In genomic region chr13:56755871-56756270, GRCm38 (mm10) we compare ENCODE assay signal across 10 mouse cellular contexts. TPM values are rescaled to one million over a fixed set of nuclear protein-coding genes. Genes with fewer than 3 reads are reported as not detected.
DNase-seq lines count a peak whose midpoint lies in the region; ATAC-seq and TF ChIP-seq lines count a peak whose summit lies in the region.
"Had no signal": no experiment of that assay in that cellular context is flagged by ENCODE, and none has a peak within 500 bp of the region (broad histone marks: within the 10 kb centered on the region; RNA-seq: fewer than 3 reads in every experiment).

No protein-coding gene starts in this region.

- no peak overlapping the region for H3K27ac ChIP-seq in kidney, embryonic 14.5 days (ENCODE audit: low read depth, low read length)
- H3K27ac ChIP-seq in stomach, postnatal 0 days (replicated peaks) = peak overlapping the region; percentile 49; the same call in 1 of the 2 replicates
- no peak overlapping the region for H3K27ac ChIP-seq in midbrain, embryonic 15.5 days

- peaks cover 11% of the 10 kb centered on the region; the same call in 1 of the 2 replicates for H3K4me1 ChIP-seq in kidney, embryonic 14.5 days (ENCODE audit: control insufficient read depth, insufficient read depth, low read length)
- H3K4me1 ChIP-seq in stomach, postnatal 0 days (replicated peaks; ENCODE audit: control insufficient read depth, insufficient read depth) = peaks cover 4% of the 10 kb centered on the region; the same call in 1 of the 2 replicates
- peaks cover 21% of the 10 kb centered on the region for H3K4me1 ChIP-seq in midbrain, embryonic 15.5 days

- 60% methylated on average over 6 of the region's 6 CpGs for WGBS in kidney, embryonic 14.5 days
- WGBS in stomach, postnatal 0 days = 53% methylated on average over 6 of the region's 6 CpGs
- 62% methylated on average over 6 of the region's 6 CpGs for WGBS in midbrain, embryonic 15.5 days

- peaks cover 35% of the 10 kb centered on the region for H3K27me3 ChIP-seq in kidney, embryonic 14.5 days (ENCODE audit: control insufficient read depth, insufficient read depth, low read length)
- H3K27me3 ChIP-seq in stomach, postnatal 0 days (ENCODE audit: control insufficient read depth, insufficient read depth, low read length) = peaks cover 5% of the 10 kb centered on the region; the same call in 1 of the 2 replicates
- H3K27me3 ChIP-seq in midbrain, embryonic 15.5 days (replicated peaks) = peaks cover 24% of the 10 kb centered on the region

- DNase-seq in kidney, adult 18-20 months = peak; percentile 23
- DNase-seq in adipocyte (ENCODE audit: low spot score) = peak; percentile 49
- DNase-seq in kidney, postnatal 25 days = peak; percentile 47 to 66
- peak; percentile 92 for DNase-seq in stomach, postnatal 0 days (ENCODE audit: low spot score)
- DNase-seq in urinary bladder, adult 2 months (ENCODE audit: low spot score) = no peak
- no peak for DNase-seq in cerebellum, adult 11 months

- H3K9ac ChIP-seq in kidney, embryonic 14.5 days (ENCODE audit: low read depth, low read length) = no peak overlapping the region
- H3K9ac ChIP-seq in stomach, postnatal 0 days (ENCODE audit: low read length) = no peak overlapping the region
- H3K9ac ChIP-seq in midbrain, embryonic 15.5 days = no peak overlapping the region

- no peak overlapping the region for H3K4me3 ChIP-seq in kidney, embryonic 14.5 days (ENCODE audit: low read length)
- no peak overlapping the region for H3K4me3 ChIP-seq in stomach, postnatal 0 days (ENCODE audit: low read depth, low read length)
- H3K4me3 ChIP-seq in midbrain, embryonic 15.5 days = no peak overlapping the region

- no peaks in the 10 kb centered on the region for H3K36me3 ChIP-seq in kidney, embryonic 14.5 days (ENCODE audit: control insufficient read depth, insufficient read depth, low read length)
- H3K36me3 ChIP-seq in stomach, postnatal 0 days (ENCODE audit: control insufficient read depth, insufficient read depth, low read length) = no peaks in the 10 kb centered on the region
- H3K36me3 ChIP-seq in midbrain, embryonic 15.5 days (replicated peaks) = no peaks in the 10 kb centered on the region

- no peak overlapping the region for H3K4me2 ChIP-seq in kidney, embryonic 14.5 days (replicated peaks; ENCODE audit: low read depth, low read length)
- H3K4me2 ChIP-seq in stomach, postnatal 0 days (replicated peaks; ENCODE audit: low read depth) = no peak overlapping the region
- H3K4me2 ChIP-seq in midbrain, embryonic 15.5 days = no peak overlapping the region

- ATAC-seq in kidney, embryonic 14.5 days (ENCODE audit: low FRiP score, low TSS enrichment) = no peak
- ATAC-seq in stomach, postnatal 0 days (ENCODE audit: low FRiP score, low TSS enrichment) = peak; percentile 79
- ATAC-seq in midbrain, embryonic 15.5 days (replicated peaks) = no peak

- no peak for TF ChIP-seq EP300 in stomach, postnatal 0 days (optimal IDR thresholded peaks at IDR 0.05)

- no peaks in the 10 kb centered on the region for H3K9me3 ChIP-seq in kidney, embryonic 14.5 days (ENCODE audit: control insufficient read depth, low read length)
- H3K9me3 ChIP-seq in stomach, postnatal 0 days (ENCODE audit: control insufficient read depth, low read length) = no peaks in the 10 kb centered on the region
- no peaks in the 10 kb centered on the region for H3K9me3 ChIP-seq in midbrain, embryonic 15.5 days

- TF ChIP-seq CTCF in stomach, postnatal 0 days (IDR thresholded peaks at IDR 0.05; ENCODE audit: low read depth) = peak; percentile 72

RNA-seq across cellular contexts. Expression of gene Gm45623, which starts 2.2 kb away (rescaled TPM):
- 0.15 TPM in 1 of 2 replicates, not detected in the other for polyA plus RNA-seq in kidney, embryonic 14.5 days (2014; fragmentation: Nextera tagmentation; extraction: Ambion mirVana)
- 0.97 and 1.5 TPM in 2 replicates for polyA plus RNA-seq in stomach, postnatal 0 days (2015; fragmentation: Nextera tagmentation; extraction: Ambion mirVana)
- not detected in 2 replicates for polyA plus RNA-seq in urinary bladder, adult 2 months (2012; rRNA removed)
- 2.7 and 3.1 TPM in 2 replicates for polyA plus RNA-seq in midbrain, embryonic 15.5 days (2015; fragmentation: Nextera tagmentation; extraction: Ambion mirVana)
- polyA plus RNA-seq: heart, embryonic 14.5 days; neural tube, embryonic 11.5 days had no signal

RNA-seq across cellular contexts. Expression of gene Smad5, which starts 53.1 kb away (rescaled TPM):
- 32.9 and 62.2 TPM in 2 replicates for polyA plus RNA-seq in kidney, embryonic 14.5 days (2014; fragmentation: Nextera tagmentation; extraction: Ambion mirVana)
- polyA plus RNA-seq in stomach, postnatal 0 days (2015; fragmentation: Nextera tagmentation; extraction: Ambion mirVana) = 9.4 and 10.3 TPM in 2 replicates
- polyA plus RNA-seq in urinary bladder, adult 2 months (2012; rRNA removed) = 21.9 and 25.7 TPM in 2 replicates
- polyA plus RNA-seq in midbrain, embryonic 15.5 days (2015; fragmentation: Nextera tagmentation; extraction: Ambion mirVana) = 20.8 and 21.2 TPM in 2 replicates

Comparison
In these comparisons a context has a peak if more than half of its experiments do, and no peak if none do; other contexts are left out.
1. DNase-seq: peak in kidney, adult 18-20 months (single experiment), adipocyte (single experiment), kidney, postnatal 25 days (2 of 2) and stomach, postnatal 0 days (single experiment); none in urinary bladder, adult 2 months (single experiment) and cerebellum, adult 11 months (single experiment).